Mouse (Mus musculus): ENCODE results near the gene Gm11627. TPM values are rescaled to one million over a fixed set of nuclear protein-coding genes. Genes with fewer than 3 reads are reported as not detected.
"Not testable (repeated sequence)": the region's sequence is repeated elsewhere in the genome, so short reads cannot be mapped to it uniquely, and the experiment has no call there.

The Gm11627 gene
- polyA plus RNA-seq, 1 experiment from 2014 or later: 10.8 TPM

- no peak overlapping the region for H3K27ac ChIP-seq (ENCODE audit: low read length)
- H3K36me3 ChIP-seq (ENCODE audit: insufficient read depth, low read length): no peaks in the 10 kb centered on the region
- no peaks in the 10 kb centered on the region for H3K4me1 ChIP-seq (ENCODE audit: insufficient read depth, low read length)
- no peaks in the 10 kb centered on the region for H3K27me3 ChIP-seq (ENCODE audit: insufficient read depth, low read length)
- WGBS: 96% methylated on average over 1 of the region's 1 CpGs
- H3K9ac ChIP-seq (replicated peaks; ENCODE audit: low read length): no peak overlapping the region
- no peak for ATAC-seq (ENCODE audit: low FRiP score, low TSS enrichment)
- H3K4me3 ChIP-seq (ENCODE audit: low read length): no peak overlapping the region
- H3K9me3 ChIP-seq (ENCODE audit: low read length): no peaks in the 10 kb centered on the region
- no peak overlapping the region for H3K4me2 ChIP-seq (replicated peaks; ENCODE audit: low read depth, low read length)
Observed at GRCm38 (mm10) chr11:102566290-102566689, 13.0 kb downstream of the Gm11627 start.

- H3K27ac ChIP-seq (ENCODE audit: low read length): no peak overlapping the region
- no peak overlapping the region for H3K4me2 ChIP-seq (replicated peaks; ENCODE audit: low read depth, low read length)
- no peak overlapping the region for H3K4me3 ChIP-seq (ENCODE audit: low read length)
- no peak overlapping the region for H3K9ac ChIP-seq (replicated peaks; ENCODE audit: low read length)
- H3K9me3 ChIP-seq (ENCODE audit: low read length): no peaks in the 10 kb centered on the region
- no peaks in the 10 kb centered on the region for H3K27me3 ChIP-seq (ENCODE audit: insufficient read depth, low read length)
- H3K36me3 ChIP-seq (ENCODE audit: insufficient read depth, low read length): no peaks in the 10 kb centered on the region
- H3K4me1 ChIP-seq (ENCODE audit: insufficient read depth, low read length): no peaks in the 10 kb centered on the region
- no peak for ATAC-seq (ENCODE audit: low FRiP score, low TSS enrichment)
Observed at GRCm38 (mm10) chr11:102565741-102566140, 13.5 kb downstream of the Gm11627 start.

- not testable (repeated sequence) for H3K4me3 ChIP-seq (ENCODE audit: low read length); H3K9me3 ChIP-seq (ENCODE audit: low read length); H3K4me2 ChIP-seq (replicated peaks; ENCODE audit: low read depth, low read length); ATAC-seq (ENCODE audit: low FRiP score, low TSS enrichment); H3K27me3 ChIP-seq (ENCODE audit: insufficient read depth, low read length); H3K27ac ChIP-seq (ENCODE audit: low read length); H3K9ac ChIP-seq (replicated peaks; ENCODE audit: low read length); H3K36me3 ChIP-seq (ENCODE audit: insufficient read depth, low read length); H3K4me1 ChIP-seq (ENCODE audit: insufficient read depth, low read length)
- 83% methylated on average over 14 of the region's 14 CpGs for WGBS
Observed at GRCm38 (mm10) chr11:102564952-102565671, 14.1 kb downstream of the Gm11627 start.

DNA sequence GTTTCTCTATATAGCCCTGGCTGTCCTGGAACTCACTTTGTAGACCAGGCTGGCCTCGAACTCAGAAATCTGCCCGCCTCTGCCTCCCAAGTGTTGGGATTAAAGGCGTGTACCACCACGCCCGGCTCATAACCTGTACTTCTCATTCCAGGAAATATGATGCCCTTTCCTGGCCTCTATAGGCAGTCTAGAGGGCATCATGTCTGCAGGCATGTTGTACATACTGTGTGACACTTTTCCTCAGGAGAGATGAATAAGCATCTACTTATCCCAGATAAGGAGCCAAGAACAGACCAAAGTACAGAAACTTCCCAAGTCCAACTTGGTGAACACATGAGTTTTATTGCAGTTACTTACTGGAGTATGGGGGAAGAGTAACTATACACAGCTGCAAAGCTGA lies 20.6 kb downstream of the Gm11627 start:
- no peak overlapping the region for H3K9ac ChIP-seq (replicated peaks; ENCODE audit: low read length)
- no peaks in the 10 kb centered on the region for H3K27me3 ChIP-seq (ENCODE audit: insufficient read depth, low read length)
- H3K4me1 ChIP-seq (ENCODE audit: insufficient read depth, low read length): peaks cover 17% of the 10 kb centered on the region
- no peak for ATAC-seq (ENCODE audit: low FRiP score, low TSS enrichment)
- H3K9me3 ChIP-seq (ENCODE audit: low read length): no peaks in the 10 kb centered on the region
- no peaks in the 10 kb centered on the region for H3K36me3 ChIP-seq (ENCODE audit: insufficient read depth, low read length)
- H3K4me3 ChIP-seq (ENCODE audit: low read length): no peak overlapping the region
- WGBS: 91% methylated on average over 3 of the region's 5 CpGs
- no peak overlapping the region for H3K27ac ChIP-seq (ENCODE audit: low read length)
- no peak overlapping the region for H3K4me2 ChIP-seq (replicated peaks; ENCODE audit: low read depth, low read length)

GRCm38 (mm10) chr11:102557386-102557785 lies 21.9 kb downstream of the Gm11627 start:
- no peak overlapping the region for H3K4me2 ChIP-seq (replicated peaks; ENCODE audit: low read depth, low read length)
- WGBS: 87% methylated on average over 1 of the region's 1 CpGs
- no peaks in the 10 kb centered on the region for H3K36me3 ChIP-seq (ENCODE audit: insufficient read depth, low read length)
- peaks cover 19% of the 10 kb centered on the region for H3K4me1 ChIP-seq (ENCODE audit: insufficient read depth, low read length)
- no peak overlapping the region for H3K27ac ChIP-seq (ENCODE audit: low read length)
- no peak for ATAC-seq (ENCODE audit: low FRiP score, low TSS enrichment)
- no peak overlapping the region for H3K9ac ChIP-seq (replicated peaks; ENCODE audit: low read length)
- no peaks in the 10 kb centered on the region for H3K9me3 ChIP-seq (ENCODE audit: low read length)
- H3K4me3 ChIP-seq (ENCODE audit: low read length): no peak overlapping the region
- no peaks in the 10 kb centered on the region for H3K27me3 ChIP-seq (ENCODE audit: insufficient read depth, low read length)

GRCm38 (mm10) chr11:102556716-102557074 lies 22.6 kb downstream of the Gm11627 start:
- peaks cover 19% of the 10 kb centered on the region for H3K4me1 ChIP-seq (ENCODE audit: insufficient read depth, low read length)
- H3K36me3 ChIP-seq (ENCODE audit: insufficient read depth, low read length): no peaks in the 10 kb centered on the region
- H3K9ac ChIP-seq (replicated peaks; ENCODE audit: low read length): no peak overlapping the region
- WGBS: 1% methylated on average over 3 of the region's 3 CpGs
- no peaks in the 10 kb centered on the region for H3K27me3 ChIP-seq (ENCODE audit: insufficient read depth, low read length)
- peak overlapping the region; percentile 97 for H3K27ac ChIP-seq (ENCODE audit: low read length)
- H3K4me3 ChIP-seq (ENCODE audit: low read length): peak overlapping the region; percentile 100
- H3K4me2 ChIP-seq (replicated peaks; ENCODE audit: low read depth, low read length): peak overlapping the region; percentile 55
- H3K9me3 ChIP-seq (ENCODE audit: low read length): no peaks in the 10 kb centered on the region
- no peak for ATAC-seq (ENCODE audit: low FRiP score, low TSS enrichment)

- ATAC-seq (ENCODE audit: low FRiP score, low TSS enrichment): peak; percentile 99
- H3K27ac ChIP-seq (ENCODE audit: low read length): peak within 1 kb of the TSS; percentile 97
- peaks cover 19% of the 10 kb centered on the region for H3K4me1 ChIP-seq (ENCODE audit: insufficient read depth, low read length)
- under 1% methylated on average over 37 of the region's 55 CpGs for WGBS
- peak within 1 kb of the TSS; percentile 99 for H3K9ac ChIP-seq (replicated peaks; ENCODE audit: low read length)
- H3K27me3 ChIP-seq (ENCODE audit: insufficient read depth, low read length): no peaks in the 10 kb centered on the region
- H3K4me3 ChIP-seq (ENCODE audit: low read length): peak within 1 kb of the TSS; percentile 100
- H3K9me3 ChIP-seq (ENCODE audit: low read length): no peaks in the 10 kb centered on the region
- H3K36me3 ChIP-seq (ENCODE audit: insufficient read depth, low read length): no peaks in the 10 kb centered on the region
- peak within 1 kb of the TSS; percentile 55 for H3K4me2 ChIP-seq (replicated peaks; ENCODE audit: low read depth, low read length)
Observed at GRCm38 (mm10) chr11:102556031-102556715, 23.1 kb downstream of the Gm11627 start, which contains the start of gene Gpatch8. Gpatch8 (minus strand) TSS chr11:102556392.

GRCm38 (mm10) chr11:102555400-102556030 lies 23.7 kb downstream of the Gm11627 start:
- peak; percentile 29 for ATAC-seq (ENCODE audit: low FRiP score, low TSS enrichment)
- Histone ChIP-seq H3K36me3 (ENCODE audit: insufficient read depth, low read length) (no peaks in the 10 kb centered on the region), H3K9ac (replicated peaks; ENCODE audit: low read length) (peak overlapping the region; percentile 99), H3K4me3 (ENCODE audit: low read length) (peak overlapping the region; percentile 100), H3K4me2 (replicated peaks; ENCODE audit: low read depth, low read length) (peak overlapping the region; percentile 55), H3K9me3 (ENCODE audit: low read length) (no peaks in the 10 kb centered on the region), H3K27me3 (ENCODE audit: insufficient read depth, low read length) (no peaks in the 10 kb centered on the region), H3K27ac (ENCODE audit: low read length) (peak overlapping the region; percentile 97), H3K4me1 (ENCODE audit: insufficient read depth, low read length) (peaks cover 19% of the 10 kb centered on the region)
- under 1% methylated on average over 38 of the region's 39 CpGs for WGBS

DNA sequence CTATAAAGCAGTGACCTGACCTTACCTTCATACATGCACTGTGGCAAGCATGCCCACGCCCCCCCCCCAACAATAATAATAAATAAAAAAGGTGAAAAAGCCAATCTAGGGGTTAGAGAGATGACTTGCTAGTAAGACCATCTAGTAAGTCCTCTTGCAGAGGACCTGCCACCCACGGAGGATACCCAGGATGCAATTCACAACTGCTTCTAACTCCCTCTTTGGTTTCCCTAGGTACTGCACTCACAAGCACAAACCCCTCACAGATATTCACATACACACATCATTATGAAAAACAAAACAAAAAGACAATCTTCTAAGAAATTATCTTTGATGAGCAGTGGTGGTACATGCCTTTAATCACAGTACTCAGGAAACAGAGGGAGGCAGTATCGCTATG lies 27.2 kb downstream of the Gm11627 start:
- Histone ChIP-seq H3K4me3 (ENCODE audit: low read length) (no peak overlapping the region), H3K27me3 (ENCODE audit: insufficient read depth, low read length) (no peaks in the 10 kb centered on the region), H3K4me1 (ENCODE audit: insufficient read depth, low read length) (peaks cover 17% of the 10 kb centered on the region), H3K36me3 (ENCODE audit: insufficient read depth, low read length) (no peaks in the 10 kb centered on the region), H3K27ac (ENCODE audit: low read length) (no peak overlapping the region), H3K9ac (replicated peaks; ENCODE audit: low read length) (no peak overlapping the region), H3K9me3 (ENCODE audit: low read length) (no peaks in the 10 kb centered on the region), H3K4me2 (replicated peaks; ENCODE audit: low read depth, low read length) (no peak overlapping the region)
- no peak for ATAC-seq (ENCODE audit: low FRiP score, low TSS enrichment)
- 93% methylated on average over 3 of the region's 3 CpGs for WGBS

- no peaks in the 10 kb centered on the region for H3K36me3 ChIP-seq (ENCODE audit: insufficient read depth, low read length)
- H3K4me2 ChIP-seq (replicated peaks; ENCODE audit: low read depth, low read length): no peak overlapping the region
- no peak for ATAC-seq (ENCODE audit: low FRiP score, low TSS enrichment)
- peaks cover 12% of the 10 kb centered on the region for H3K4me1 ChIP-seq (ENCODE audit: insufficient read depth, low read length)
- H3K4me3 ChIP-seq (ENCODE audit: low read length): no peak overlapping the region
- no peaks in the 10 kb centered on the region for H3K9me3 ChIP-seq (ENCODE audit: low read length)
- no peak overlapping the region for H3K9ac ChIP-seq (replicated peaks; ENCODE audit: low read length)
- no peaks in the 10 kb centered on the region for H3K27me3 ChIP-seq (ENCODE audit: insufficient read depth, low read length)
- no peak overlapping the region for H3K27ac ChIP-seq (ENCODE audit: low read length)
Observed at GRCm38 (mm10) chr11:102551176-102551575, 28.1 kb downstream of the Gm11627 start.
